Mouse (Mus musculus): ENCODE data around the gene Phf3. TPM values are rescaled to one million over a fixed set of nuclear protein-coding genes. Genes with fewer than 3 reads are reported as not detected.
"Not testable (repeated sequence)": the region's sequence is repeated elsewhere in the genome, so short reads cannot be mapped to it uniquely, and the experiment has no call there.

Phf3 gene
- total and polyA plus RNA-seq, 2 experiments from 2014 or later, result 17.7 to 30.6 TPM

- H3K27ac ChIP-seq (ENCODE audit: low read depth), result no peak overlapping the region
- ATAC-seq (ENCODE audit: insufficient read depth, low read depth) (no peak), DNase-seq (ENCODE audit: low spot score) (no peak)
- no peak overlapping the region for H3K9ac ChIP-seq (replicated peaks; ENCODE audit: low read depth, low read length)
- TF ChIP-seq EP300 (IDR thresholded peaks at IDR 0.05; ENCODE audit: low read depth) (no peak), CTCF (IDR thresholded peaks at IDR 0.05; ENCODE audit: low read depth) (no peak)
- no peaks in the 10 kb centered on the region for H3K9me3 ChIP-seq (replicated peaks; ENCODE audit: control insufficient read depth, low read length)
- WGBS, result 36% methylated on average over 4 of the region's 4 CpGs
- no peak overlapping the region for H3K4me2 ChIP-seq (ENCODE audit: low read depth, low read length)
- H3K4me3 ChIP-seq (ENCODE audit: low read depth, low read length), result no peak overlapping the region
- no peaks in the 10 kb centered on the region for H3K36me3 ChIP-seq (replicated peaks; ENCODE audit: control insufficient read depth, insufficient read depth, low read length)
- H3K27me3 ChIP-seq (ENCODE audit: control insufficient read depth, insufficient read depth, low read length), result no peaks in the 10 kb centered on the region
- H3K4me1 ChIP-seq (ENCODE audit: control insufficient read depth, insufficient read depth), result no peaks in the 10 kb centered on the region
Observed at GRCm38 (mm10) chr1:30908797-30909196, 35.1 kb upstream of the Phf3 start.

GRCm38 (mm10) chr1:30903480-30904218 is 29.9 kb upstream of the Phf3 start:
- Histone ChIP-seq H3K27ac (ENCODE audit: low read depth) (no peak overlapping the region), H3K9me3 (replicated peaks; ENCODE audit: control insufficient read depth, low read length) (no peaks in the 10 kb centered on the region), H3K4me2 (ENCODE audit: low read depth, low read length) (no peak overlapping the region), H3K27me3 (ENCODE audit: control insufficient read depth, insufficient read depth, low read length) (no peaks in the 10 kb centered on the region), H3K4me1 (ENCODE audit: control insufficient read depth, insufficient read depth) (no peaks in the 10 kb centered on the region), H3K36me3 (replicated peaks; ENCODE audit: control insufficient read depth, insufficient read depth, low read length) (no peaks in the 10 kb centered on the region), H3K9ac (replicated peaks; ENCODE audit: low read depth, low read length) (no peak overlapping the region), H3K4me3 (ENCODE audit: low read depth, low read length) (no peak overlapping the region)
- ATAC-seq (ENCODE audit: insufficient read depth, low read depth), result no peak
- DNase-seq (ENCODE audit: low spot score), result no peak
- TF ChIP-seq EP300 (IDR thresholded peaks at IDR 0.05; ENCODE audit: low read depth) (no peak), CTCF (IDR thresholded peaks at IDR 0.05; ENCODE audit: low read depth) (no peak)
- WGBS, result 77% methylated on average over 3 of the region's 3 CpGs

GRCm38 (mm10) chr1:30898691-30899090 is 25.0 kb upstream of the Phf3 start:
- no peak for ATAC-seq (ENCODE audit: insufficient read depth, low read depth)
- Histone ChIP-seq H3K4me1 (ENCODE audit: control insufficient read depth, insufficient read depth) (no peaks in the 10 kb centered on the region), H3K27ac (ENCODE audit: low read depth) (no peak overlapping the region), H3K4me2 (ENCODE audit: low read depth, low read length) (no peak overlapping the region), H3K27me3 (ENCODE audit: control insufficient read depth, insufficient read depth, low read length) (no peaks in the 10 kb centered on the region), H3K9me3 (replicated peaks; ENCODE audit: control insufficient read depth, low read length) (no peaks in the 10 kb centered on the region), H3K36me3 (replicated peaks; ENCODE audit: control insufficient read depth, insufficient read depth, low read length) (no peaks in the 10 kb centered on the region), H3K9ac (replicated peaks; ENCODE audit: low read depth, low read length) (no peak overlapping the region), H3K4me3 (ENCODE audit: low read depth, low read length) (no peak overlapping the region)
- WGBS, result 53% methylated on average over 2 of the region's 2 CpGs
- DNase-seq (ENCODE audit: low spot score), result no peak
- no peak for TF ChIP-seq EP300 (IDR thresholded peaks at IDR 0.05; ENCODE audit: low read depth)
- TF ChIP-seq CTCF (IDR thresholded peaks at IDR 0.05; ENCODE audit: low read depth), result no peak

- ATAC-seq (ENCODE audit: insufficient read depth, low read depth); H3K9me3 ChIP-seq (replicated peaks; ENCODE audit: control insufficient read depth, low read length); H3K27me3 ChIP-seq (ENCODE audit: control insufficient read depth, insufficient read depth, low read length); H3K4me3 ChIP-seq (ENCODE audit: low read depth, low read length); H3K4me1 ChIP-seq (ENCODE audit: control insufficient read depth, insufficient read depth); DNase-seq (ENCODE audit: low spot score); H3K4me2 ChIP-seq (ENCODE audit: low read depth, low read length); H3K36me3 ChIP-seq (replicated peaks; ENCODE audit: control insufficient read depth, insufficient read depth, low read length); H3K27ac ChIP-seq (ENCODE audit: low read depth); H3K9ac ChIP-seq (replicated peaks; ENCODE audit: low read depth, low read length): not testable (repeated sequence)
Observed at GRCm38 (mm10) chr1:30895366-30895765, 21.6 kb upstream of the Phf3 start.

GRCm38 (mm10) chr1:30883806-30884205 is 10.1 kb upstream of the Phf3 start:
- not testable (repeated sequence) for ATAC-seq (ENCODE audit: insufficient read depth, low read depth); H3K9me3 ChIP-seq (replicated peaks; ENCODE audit: control insufficient read depth, low read length); H3K27ac ChIP-seq (ENCODE audit: low read depth)

GRCm38 (mm10) chr1:30875746-30876145 is 2.0 kb upstream of the Phf3 start:
- Histone ChIP-seq H3K27ac (ENCODE audit: low read depth) (no peak overlapping the region), H3K4me3 (ENCODE audit: low read depth, low read length) (no peak overlapping the region), H3K36me3 (replicated peaks; ENCODE audit: control insufficient read depth, insufficient read depth, low read length) (no peaks in the 10 kb centered on the region), H3K9me3 (replicated peaks; ENCODE audit: control insufficient read depth, low read length) (no peaks in the 10 kb centered on the region), H3K4me1 (ENCODE audit: control insufficient read depth, insufficient read depth) (peaks cover 6% of the 10 kb centered on the region), H3K4me2 (ENCODE audit: low read depth, low read length) (no peak overlapping the region), H3K9ac (replicated peaks; ENCODE audit: low read depth, low read length) (no peak overlapping the region), H3K27me3 (ENCODE audit: control insufficient read depth, insufficient read depth, low read length) (no peaks in the 10 kb centered on the region)
- TF ChIP-seq CTCF (IDR thresholded peaks at IDR 0.05; ENCODE audit: low read depth) (no peak), EP300 (IDR thresholded peaks at IDR 0.05; ENCODE audit: low read depth) (no peak)
- ATAC-seq (ENCODE audit: insufficient read depth, low read depth) (no peak), DNase-seq (ENCODE audit: low spot score) (no peak)

More at GRCm38 (mm10) chr1:30883806-30884205, 10.1 kb upstream of the Phf3 start:
- not testable (repeated sequence) for H3K4me3 ChIP-seq (ENCODE audit: low read depth, low read length); DNase-seq (ENCODE audit: low spot score); H3K36me3 ChIP-seq (replicated peaks; ENCODE audit: control insufficient read depth, insufficient read depth, low read length); H3K4me1 ChIP-seq (ENCODE audit: control insufficient read depth, insufficient read depth); H3K9ac ChIP-seq (replicated peaks; ENCODE audit: low read depth, low read length); H3K4me2 ChIP-seq (ENCODE audit: low read depth, low read length); H3K27me3 ChIP-seq (ENCODE audit: control insufficient read depth, insufficient read depth, low read length)
- WGBS, result 100% methylated on average over 1 of the region's 1 CpGs

All from heart, postnatal 0 days (tissue).